Mouse (Mus musculus): ENCODE measurements around the gene Gpr19.

DNA sequence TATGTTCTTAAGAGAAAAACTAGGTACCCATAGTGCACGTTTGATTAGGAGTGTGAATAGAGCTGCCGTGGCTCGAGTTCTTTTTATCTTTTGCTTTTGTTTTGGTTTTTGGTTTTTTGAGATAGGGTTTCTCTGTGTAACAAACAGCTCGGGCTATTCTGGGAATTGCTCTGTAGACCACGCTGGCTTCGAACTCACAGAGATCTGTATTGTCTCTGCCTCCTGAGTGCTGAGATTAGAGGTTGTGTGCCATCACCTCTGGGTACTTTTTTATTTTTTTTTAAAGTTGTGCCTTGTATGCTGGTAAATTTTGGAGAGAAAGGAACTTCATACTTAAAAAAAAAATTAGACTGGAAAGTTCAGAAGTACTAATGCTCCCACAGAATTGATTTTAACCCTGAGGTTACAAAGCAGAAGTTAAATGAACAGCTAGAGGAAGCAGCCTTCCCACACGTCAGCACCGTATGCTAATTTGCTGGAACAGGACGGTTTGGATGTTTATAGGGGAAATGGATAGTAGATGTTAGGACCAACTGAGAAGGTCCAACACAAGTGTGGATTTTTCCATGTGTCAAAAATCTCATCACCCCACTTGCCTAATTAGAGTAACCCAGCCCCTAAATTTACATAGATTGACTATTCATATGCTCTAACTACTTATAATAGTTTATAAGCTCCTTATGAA is 24.3 kb upstream of the Gpr19 start:
- TF ChIP-seq CTCF (IDR thresholded peaks at IDR 0.05; ENCODE audit: borderline replicate concordance, control insufficient read depth, extremely low read depth, insufficient read depth, low read length, poor library complexity): no peak
- no peak for TF ChIP-seq POLR2A (IDR thresholded peaks at IDR 0.05; ENCODE audit: control insufficient read depth, extremely low read depth, insufficient read depth, low read length, poor library complexity)
